Mouse (Mus musculus): ENCODE data around the gene Ncl.

Gene Ncl

GRCm38 (mm10) chr1:86312269-86312668 is 46.9 kb downstream of the Ncl start:
- no peak for DNase-seq (ENCODE audit: low spot score)

GRCm38 (mm10) chr1:86311467-86312005 is 47.7 kb downstream of the Ncl start:
- DNase-seq (ENCODE audit: low spot score): no peak

GRCm38 (mm10) chr1:86310536-86311310 is 48.5 kb downstream of the Ncl start:
- no peak for DNase-seq (ENCODE audit: low spot score)

- DNase-seq (ENCODE audit: low spot score): no peak
Measured at GRCm38 (mm10) chr1:86309270-86309833, 49.8 kb downstream of the Ncl start.

- no peak for DNase-seq (ENCODE audit: low spot score)
Measured at GRCm38 (mm10) chr1:86307871-86308641, 51.1 kb downstream of the Ncl start.

- no peak for DNase-seq (ENCODE audit: low spot score)
Measured at GRCm38 (mm10) chr1:86307177-86307762, 51.9 kb downstream of the Ncl start.

- no peak for DNase-seq (ENCODE audit: low spot score)
Measured at GRCm38 (mm10) chr1:86306686-86307085, 52.5 kb downstream of the Ncl start.

GRCm38 (mm10) chr1:86303873-86304250 is 55.3 kb downstream of the Ncl start:
- DNase-seq (ENCODE audit: low spot score): no peak

GRCm38 (mm10) chr1:86303063-86303872 is 55.9 kb downstream of the Ncl start:
- DNase-seq (ENCODE audit: low spot score): no peak

GRCm38 (mm10) chr1:86302532-86302931 is 56.7 kb downstream of the Ncl start, which contains the start of gene B3gnt7:
B3gnt7 (plus strand) TSS chr1:86302832.
- DNase-seq (ENCODE audit: low spot score): no peak

GRCm38 (mm10) chr1:86301221-86302091 is 57.7 kb downstream of the Ncl start:
- no peak for DNase-seq (ENCODE audit: low spot score)

GRCm38 (mm10) chr1:86300731-86301130 is 58.5 kb downstream of the Ncl start:
- DNase-seq (ENCODE audit: low spot score): no peak

- DNase-seq (ENCODE audit: low spot score): no peak
Measured at GRCm38 (mm10) chr1:86300093-86300492, 59.1 kb downstream of the Ncl start.

Data from left cerebral cortex, adult 11 months (tissue).